Mouse (Mus musculus): ENCODE results near the gene Faim2.

Gene Faim2

GRCm38 (mm10) chr15:99497061-99497460, 30.9 kb downstream of the Faim2 start:
- CTCF ChIA-PET = interaction anchor here in 3 of 4 experiments (0.5 to 3.1 kb wide), 16 partner anchors 25 to 275 kb away, joined by 3 to 21 read pairs (median 3); no protein-coding TSS in a partner anchor
- POLR2A ChIA-PET = interaction anchor here in 1 of 4 experiments (1.1 to 1.8 kb wide), 2 partner anchors 11 to 87 kb away, joined by 3 to 4 read pairs; no protein-coding TSS in a partner anchor

- ChIA-PET CTCF (interaction anchor here in 2 of 4 experiments (0.6 to 1.5 kb wide), 2 partner anchors 14 to 62 kb away, joined by 6 read pairs; no protein-coding TSS in a partner anchor), POLR2A (interaction anchor here in 2 of 4 experiments (1.1 to 2.7 kb wide), 2 partner anchors 10 kb away, joined by 3 to 11 read pairs; partner anchors contain the start of gene Bcdin3d (in 2 of the 2))
Observed at GRCm38 (mm10) chr15:99484745-99485144, 43.2 kb downstream of the Faim2 start.

- ChIA-PET POLR2A (interaction anchor here in 2 of 4 experiments (0.7 to 4.6 kb wide), 7 partner anchors 11 to 178 kb away, joined by 3 to 14 read pairs (median 8); partner anchors contain the start of gene Tmbim6 (in 1 of the 2)), CTCF (interaction anchor here in 2 of 4 experiments (1.4 to 5.3 kb wide), 3 partner anchors 55 to 203 kb away, joined by 4 to 36 read pairs (median 6); no protein-coding TSS in a partner anchor)
Observed at GRCm38 (mm10) chr15:99475814-99476213, 52.2 kb downstream of the Faim2 start.

- POLR2A ChIA-PET = interaction anchor here in 2 of 4 experiments (0.7 to 4.6 kb wide), 15 partner anchors 9 to 179 kb away, joined by 3 to 14 read pairs (median 5); partner anchors contain the start of genes Tmbim6 (in 2 of the 2), Nckap5l (in 1 of the 2) and Racgap1 (in 1 of the 2)
- CTCF ChIA-PET = interaction anchor here in 2 of 4 experiments (0.8 to 5.3 kb wide), 6 partner anchors 17 to 204 kb away, joined by 3 to 36 read pairs (median 4); partner anchors contain the start of gene Nckap5l (in 1 of the 2)
Observed at GRCm38 (mm10) chr15:99474576-99474926, 53.4 kb downstream of the Faim2 start, which contains the start of gene Bcdin3d. Gene Bcdin3d (minus strand): TSS chr15:99474730.

GRCm38 (mm10) chr15:99473801-99474575, 54.0 kb downstream of the Faim2 start:
- POLR2A ChIA-PET = interaction anchor here in 2 of 4 experiments (1.0 to 4.6 kb wide), 18 partner anchors 10 to 180 kb away, joined by 3 to 14 read pairs (median 6); partner anchors contain the start of genes Nckap5l (in 2 of the 2), Tmbim6 (in 2 of the 2) and Racgap1 (in 1 of the 2)
- CTCF ChIA-PET = interaction anchor here in 3 of 4 experiments (0.6 to 6.8 kb wide), 10 partner anchors 16 to 218 kb away, joined by 3 to 92 read pairs (median 3); partner anchors contain the start of gene Nckap5l (in 1 of the 3)

GRCm38 (mm10) chr15:99472972-99473371, 55.0 kb downstream of the Faim2 start:
- ChIA-PET CTCF (interaction anchor here (0.5 to 6.8 kb wide), 11 partner anchors 53 to 457 kb away, joined by 3 to 92 read pairs (median 4); no protein-coding TSS in a partner anchor), POLR2A (interaction anchor here (0.5 to 4.6 kb wide), 20 partner anchors 14 to 483 kb away, joined by 3 to 14 read pairs (median 5); partner anchors contain the start of genes Nckap5l (in 2 of the 4) and Tmbim6 (in 2 of the 4))

GRCm38 (mm10) chr15:99471677-99472063, 56.3 kb downstream of the Faim2 start:
- POLR2A ChIA-PET = interaction anchor here (0.6 to 3.0 kb wide), 22 partner anchors 14 to 539 kb away, joined by 3 to 19 read pairs (median 4); partner anchors contain the start of genes Nckap5l (in 2 of the 4), Cox14 (in 1 of the 4), Racgap1 (in 1 of the 4) and Tuba1c (in 1 of the 4)
- CTCF ChIA-PET = interaction anchor here (0.6 to 6.8 kb wide), 55 partner anchors 10 to 1798 kb away, joined by 3 to 92 read pairs (median 4); partner anchors contain the start of genes Nckap5l (in 2 of the 4), Aqp6 (in 1 of the 4), C1ql4 (in 1 of the 4) and Cox14 (in 1 of the 4)

GRCm38 (mm10) chr15:99470971-99471676, 56.8 kb downstream of the Faim2 start:
- POLR2A ChIA-PET = interaction anchor here (0.6 to 3.0 kb wide), 27 partner anchors 13 to 539 kb away, joined by 3 to 19 read pairs (median 4); partner anchors contain the start of genes Nckap5l (in 2 of the 4), Cox14 (in 1 of the 4), Racgap1 (in 1 of the 4) and Tmbim6 (in 1 of the 4)
- CTCF ChIA-PET = interaction anchor here (0.6 to 6.8 kb wide), 65 partner anchors 9 to 1799 kb away, joined by 3 to 92 read pairs (median 4); partner anchors contain the start of genes Nckap5l (in 3 of the 4), Cox14 (in 2 of the 4), Aqp6 (in 1 of the 4) and C1ql4 (in 1 of the 4)

- POLR2A ChIA-PET = interaction anchor here (0.6 to 3.0 kb wide), 24 partner anchors 9 to 536 kb away, joined by 3 to 19 read pairs (median 4); partner anchors contain the start of genes Nckap5l (in 2 of the 4), Cox14 (in 1 of the 4), Tuba1b (in 1 of the 4) and Tuba1c (in 1 of the 4)
- CTCF ChIA-PET = interaction anchor here (0.5 to 6.8 kb wide), 39 partner anchors 12 to 907 kb away, joined by 3 to 92 read pairs (median 4); partner anchors contain the start of genes Nckap5l (in 3 of the 4), Cox14 (in 2 of the 4) and Faim2 (in 1 of the 4)
Observed at GRCm38 (mm10) chr15:99470224-99470761, 57.7 kb downstream of the Faim2 start.

- ChIA-PET POLR2A (interaction anchor here (0.7 to 3.0 kb wide), 17 partner anchors 8 to 535 kb away, joined by 3 to 19 read pairs (median 4); partner anchors contain the start of genes Nckap5l (in 2 of the 4), Cox14 (in 1 of the 4) and Tuba1b (in 1 of the 4)), CTCF (interaction anchor here (0.5 to 6.8 kb wide), 23 partner anchors 11 to 907 kb away, joined by 3 to 92 read pairs (median 4); partner anchors contain the start of genes Nckap5l (in 2 of the 4), Cox14 (in 1 of the 4) and Faim2 (in 1 of the 4))
Observed at GRCm38 (mm10) chr15:99469736-99470135, 58.2 kb downstream of the Faim2 start.

GRCm38 (mm10) chr15:99469067-99469466, 58.9 kb downstream of the Faim2 start:
- POLR2A ChIA-PET = interaction anchor here in 2 of 4 experiments (1.2 to 3.0 kb wide), 7 partner anchors 8 to 195 kb away, joined by 3 to 15 read pairs (median 5); partner anchors contain the start of gene Tmbim6 (in 1 of the 2)
- CTCF ChIA-PET = interaction anchor here in 3 of 4 experiments (0.6 to 6.8 kb wide), 8 partner anchors 11 to 362 kb away, joined by 3 to 92 read pairs (median 4); partner anchors contain the start of gene Nckap5l (in 1 of the 3)

GRCm38 (mm10) chr15:99463194-99463593, 64.8 kb downstream of the Faim2 start:
- ChIA-PET CTCF (interaction anchor here in 1 of 4 experiments (0.6 kb wide), 1 partner anchor 51 kb away, joined by 3 read pairs; no protein-coding TSS in a partner anchor), POLR2A (interaction anchor here in 1 of 4 experiments (0.7 kb wide), 1 partner anchor 125 kb away, joined by 3 read pairs; no protein-coding TSS in a partner anchor)

GRCm38 (mm10) chr15:99457606-99458401, 70.2 kb downstream of the Faim2 start, which contains the start of gene Nckap5l:
Gene Nckap5l (minus strand): TSS chr15:99457748.
- CTCF ChIA-PET = interaction anchor here (0.5 to 2.2 kb wide), 27 partner anchors 9 to 1662 kb away, joined by 3 to 15 read pairs (median 4); partner anchors contain the start of genes Bcdin3d (in 1 of the 4), Prpf40b (in 1 of the 4), Tmbim6 (in 1 of the 4) and Tuba1c (in 1 of the 4)
- POLR2A ChIA-PET = interaction anchor here (0.5 to 2.4 kb wide), 54 partner anchors 8 to 1774 kb away, joined by 3 to 17 read pairs (median 4); partner anchors contain the start of genes Racgap1 (in 2 of the 4), Tmbim6 (in 2 of the 4), Tuba1c (in 2 of the 4) and Bcdin3d (in 1 of the 4)

- POLR2A ChIA-PET = interaction anchor here in 3 of 4 experiments (0.6 to 2.4 kb wide), 35 partner anchors 8 to 1774 kb away, joined by 3 to 17 read pairs (median 5); partner anchors contain the start of genes Tmbim6 (in 2 of the 3), Bcdin3d (in 1 of the 3), Mcrs1 (in 1 of the 3) and Prpf40b (in 1 of the 3)
- CTCF ChIA-PET = interaction anchor here (0.5 to 2.2 kb wide), 19 partner anchors 9 to 1662 kb away, joined by 3 to 15 read pairs (median 4); partner anchors contain the start of genes Bcdin3d (in 1 of the 4) and Tuba1c (in 1 of the 4)
Observed at GRCm38 (mm10) chr15:99456963-99457605, 70.9 kb downstream of the Faim2 start.
